Mouse (Mus musculus): ENCODE measurements around the gene Carns1.

GRCm38 (mm10) chr19:4180411-4180810 is 5.1 kb upstream of the Carns1 start:
- TF ChIP-seq CTCF (IDR thresholded peaks at IDR 0.05; ENCODE audit: low read depth, low read length) (no peak), POLR2A (IDR thresholded peaks at IDR 0.05; ENCODE audit: extremely low read depth, insufficient read depth, low read length) (no peak)
